Mouse (Mus musculus): ENCODE measurements around the gene Cd68.

DNA sequence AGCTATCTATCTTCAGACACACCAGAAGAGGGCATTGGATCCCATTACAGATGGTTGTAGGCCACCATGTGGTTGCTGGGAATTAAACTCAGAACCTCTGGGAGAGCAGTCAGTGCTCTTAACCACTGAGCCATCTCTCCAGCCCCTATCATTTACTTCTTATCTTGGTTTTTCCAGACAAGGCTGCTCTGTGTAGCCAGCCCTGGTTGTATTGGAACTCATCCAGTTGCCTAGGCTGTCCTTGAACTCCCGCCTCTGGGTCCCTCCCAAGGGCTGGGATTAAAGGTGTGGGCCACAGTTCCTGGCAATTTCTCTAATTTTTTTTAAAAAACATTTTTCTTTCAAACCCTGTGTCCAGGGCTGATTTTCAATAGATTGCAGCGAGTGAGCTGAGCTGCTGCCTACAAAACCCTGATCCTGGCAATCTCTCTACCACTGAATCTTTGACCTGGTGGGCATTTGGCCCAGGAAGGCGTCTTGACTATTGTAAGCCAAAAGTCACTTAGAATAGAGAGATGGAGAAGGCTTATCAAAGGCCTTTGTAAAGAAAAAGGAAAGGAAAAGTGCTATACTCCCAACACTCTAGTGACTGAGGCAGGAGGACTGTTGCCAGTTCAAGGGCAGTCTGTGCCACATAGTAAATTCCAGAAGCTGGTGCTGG lies 4.6 kb downstream of the Cd68 start:
- TF ChIP-seq POLR2A (IDR thresholded peaks at IDR 0.05; ENCODE audit: insufficient read depth, low read depth, low read length), result no peak
- TF ChIP-seq CTCF (IDR thresholded peaks at IDR 0.05), result no peak
